Mouse (Mus musculus) adrenal gland (tissue): Measurements from ENCODE around the gene Mbtps2.

Experiments used
- intact Hi-C: fragments of 180-260 bp; cut with DNase I; formaldehyde crosslinking; loops from one replicate; pipeline ENCODE4 v1.15.1; 2025

The Mbtps2 gene

DNA sequence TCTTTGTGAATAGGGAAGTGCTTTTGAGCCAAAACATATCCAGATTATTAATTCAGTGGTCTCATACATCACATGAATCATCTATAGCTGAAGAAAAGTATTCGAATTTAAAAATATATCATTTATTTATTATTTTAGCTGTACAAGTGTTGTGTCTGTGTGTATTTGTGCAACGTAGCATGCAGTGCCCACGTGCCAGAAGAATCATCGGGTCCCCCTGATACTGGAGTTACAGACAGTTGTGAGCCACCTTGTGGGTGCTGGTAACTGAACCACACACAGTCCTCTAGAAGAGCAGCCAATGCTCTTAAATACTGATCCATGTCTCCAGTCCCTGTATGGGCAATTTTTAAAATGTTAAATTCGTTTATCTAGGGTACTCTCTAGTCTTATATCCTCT is 92.1 kb downstream of the Mbtps2 start:
- intact Hi-C loops, result no loop called here

DNA sequence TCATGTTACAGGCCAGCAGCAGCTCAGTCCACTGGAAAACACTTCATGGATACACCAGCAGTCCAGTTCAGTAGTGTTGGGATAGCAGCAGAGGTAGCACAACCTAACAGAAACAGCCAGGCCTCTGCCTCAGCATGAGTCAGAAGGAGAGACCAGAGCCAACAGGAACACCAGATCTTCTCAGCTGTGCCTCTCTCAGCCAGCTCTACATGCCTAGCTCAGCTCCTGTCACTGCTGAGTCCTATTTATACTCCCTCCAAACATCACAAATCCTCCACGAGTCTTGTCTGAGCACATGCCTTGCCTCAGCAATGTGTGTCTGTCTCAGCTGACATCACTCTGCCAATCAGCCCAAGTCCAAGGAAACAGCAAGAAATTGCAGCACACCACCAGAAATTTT is 94.0 kb downstream of the Mbtps2 start:
- intact Hi-C loops, result no loop called here

DNA sequence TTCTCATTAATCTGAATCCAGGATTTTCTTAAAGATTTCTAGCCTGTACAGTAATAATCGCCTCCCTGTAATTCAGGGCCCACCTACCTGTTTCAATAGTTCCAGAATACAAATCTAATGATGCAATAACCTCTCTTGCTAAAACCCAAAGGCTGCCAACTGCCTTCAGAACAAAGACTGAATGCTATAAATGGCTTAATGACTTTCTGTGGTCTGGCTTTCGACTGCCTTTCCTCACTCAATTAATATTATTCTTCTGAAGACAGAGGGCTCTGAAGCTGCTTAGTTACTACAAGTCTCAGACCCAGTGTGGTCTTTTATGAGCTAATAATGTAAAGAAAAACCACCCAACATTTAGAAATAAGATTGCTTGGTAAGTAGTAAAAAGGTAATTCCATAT is 96.6 kb downstream of the Mbtps2 start:
- intact Hi-C loops, result no loop called here

DNA sequence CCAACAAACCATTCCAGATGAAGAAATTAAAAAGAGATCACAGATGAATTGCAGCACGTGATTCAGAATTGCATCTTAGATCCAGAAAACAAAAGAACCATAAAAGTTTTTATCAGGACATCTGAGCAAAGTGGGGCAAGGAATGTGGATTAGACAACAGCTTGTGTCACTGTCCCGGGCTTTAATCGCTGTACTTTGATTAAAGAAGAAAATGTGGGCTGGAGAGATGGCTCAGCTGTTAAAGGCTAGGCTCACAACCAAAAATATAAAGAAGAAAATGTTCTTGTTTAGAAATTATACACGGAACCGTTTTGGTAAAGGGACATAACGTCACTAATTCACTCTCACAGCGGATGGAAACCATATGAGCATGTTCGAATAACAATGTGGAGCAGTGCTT is 98.5 kb downstream of the Mbtps2 start:
- intact Hi-C loops, result no loop called here

DNA sequence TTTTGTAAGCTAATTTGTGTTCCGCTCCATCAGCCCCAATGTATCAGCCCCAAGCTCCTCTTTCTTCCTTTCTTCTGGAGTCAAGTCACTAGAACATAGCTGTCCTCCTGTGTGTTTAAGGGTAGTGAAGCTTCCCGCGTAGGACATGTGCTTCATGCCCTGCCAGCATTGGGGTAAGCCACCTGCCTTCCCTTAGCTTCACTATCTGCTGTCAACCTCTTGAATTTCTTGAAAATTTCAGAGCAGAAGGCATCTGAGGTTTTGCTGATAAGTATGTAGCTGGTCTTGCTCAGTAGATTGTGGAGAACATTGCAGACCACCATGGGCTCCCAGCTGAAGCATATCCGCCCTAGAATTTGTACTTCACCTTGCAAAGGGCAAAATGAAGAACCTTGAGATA is 105.4 kb downstream of the Mbtps2 start:
- intact Hi-C loops, result loop anchor here (5.0 kb wide), 1 partner anchor 114 kb away; no protein-coding TSS in a partner anchor

DNA sequence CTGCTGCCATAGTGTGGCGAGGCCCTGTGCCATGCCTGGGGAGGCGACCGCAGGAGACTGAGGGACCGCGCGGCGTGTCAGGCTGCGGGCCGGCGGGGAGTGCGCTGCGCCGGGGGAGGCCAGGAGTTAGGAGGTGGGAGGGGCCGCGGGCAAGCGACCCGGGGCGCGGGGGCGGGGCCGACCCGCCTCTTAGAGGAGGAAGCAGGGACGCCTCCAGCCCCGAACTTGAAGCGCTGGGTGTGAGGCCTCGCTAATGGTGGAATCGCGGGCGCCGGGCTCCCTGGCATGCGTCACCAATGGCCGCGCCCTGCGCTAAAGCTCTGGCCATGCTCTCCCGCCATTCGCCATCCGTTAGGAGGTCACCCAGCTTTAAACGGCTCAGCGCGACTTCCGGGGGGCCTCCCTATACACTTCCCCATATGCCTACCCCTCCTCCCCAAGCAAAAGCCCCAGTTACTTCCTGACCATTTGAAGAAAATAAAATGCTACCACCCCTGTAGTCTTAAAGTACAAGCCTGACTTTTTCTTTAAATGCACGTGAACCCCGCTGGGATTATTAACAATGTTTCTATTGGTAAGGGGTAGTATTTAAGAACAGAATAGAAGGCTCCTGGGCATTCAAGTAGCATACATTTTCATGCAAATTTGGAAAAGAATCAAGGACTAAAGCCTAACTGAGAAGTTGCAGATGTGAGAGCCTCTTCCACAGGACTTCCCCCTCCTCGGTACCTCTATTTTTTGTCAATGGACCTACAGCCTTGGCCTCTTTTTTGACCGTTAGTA is 106.4 kb downstream of the Mbtps2 start, which contains the start of gene Sms:
Gene Sms (minus strand): TSS at position 344 of the 783 bp plus-strand sequence.
- intact Hi-C loops, result loop anchor here (5.0 kb wide), 1 partner anchor 115 kb away; no protein-coding TSS in a partner anchor

DNA sequence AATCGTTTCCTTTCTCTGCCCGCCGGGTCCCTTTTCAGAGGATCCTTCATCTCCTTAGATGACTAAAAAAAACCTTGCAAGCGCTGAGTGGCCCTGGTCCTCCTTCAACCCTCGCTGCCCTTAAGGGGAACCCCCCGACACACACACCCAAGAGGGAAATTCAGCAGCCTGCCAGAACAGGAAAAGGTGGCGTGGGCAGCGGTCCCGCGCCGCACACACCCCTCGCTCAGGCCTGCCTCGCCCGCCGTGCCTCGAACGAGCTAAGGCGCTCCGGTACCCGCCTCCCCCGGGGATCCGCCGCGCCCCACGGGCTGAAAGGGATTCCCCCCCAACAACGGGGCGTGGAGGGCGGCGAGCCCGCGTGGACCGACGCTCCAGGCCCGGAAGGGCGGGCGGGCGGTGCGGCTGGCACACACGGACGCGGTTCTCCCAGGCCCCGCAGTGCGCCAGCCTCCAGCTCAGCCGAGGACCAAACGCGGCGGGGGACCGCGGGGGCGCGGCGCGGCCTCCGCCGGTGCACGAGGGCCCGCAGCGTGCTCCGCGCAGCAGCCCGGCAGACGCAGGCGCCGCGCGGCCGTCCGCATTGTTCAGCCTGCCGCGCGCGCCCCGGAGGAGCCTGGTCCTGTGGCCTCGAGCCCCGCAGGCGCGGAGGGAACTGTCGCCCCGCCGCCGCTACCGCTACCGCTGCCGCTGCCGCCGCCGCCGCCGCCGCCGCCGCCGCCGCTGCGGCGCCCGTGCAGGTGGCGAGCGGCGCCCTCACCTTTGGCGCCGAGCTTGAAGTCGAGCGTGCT is 107.2 kb downstream of the Mbtps2 start:
- intact Hi-C loops, result loop anchor here (5.0 kb wide), 1 partner anchor 116 kb away; no protein-coding TSS in a partner anchor

DNA sequence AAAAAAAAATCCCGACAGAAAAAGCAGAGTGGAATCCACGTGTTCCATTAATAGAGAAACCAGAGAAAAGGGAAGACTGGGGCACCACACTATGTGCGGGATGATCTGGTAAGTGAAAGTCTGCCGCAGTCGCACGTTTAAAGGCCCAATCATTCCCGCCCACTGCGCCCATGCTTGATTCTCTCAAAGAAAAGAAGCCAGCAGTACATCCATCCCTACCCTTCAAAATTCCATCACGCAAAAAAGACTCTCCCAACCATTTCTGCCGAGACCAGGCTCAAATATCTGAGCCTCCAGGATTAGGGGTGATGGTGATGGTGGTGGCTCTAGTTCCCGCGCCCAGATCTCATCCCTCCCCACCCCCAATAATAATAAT is 107.8 kb downstream of the Mbtps2 start:
- intact Hi-C loops, result loop anchor here (5.0 kb wide), 1 partner anchor 117 kb away; no protein-coding TSS in a partner anchor

DNA sequence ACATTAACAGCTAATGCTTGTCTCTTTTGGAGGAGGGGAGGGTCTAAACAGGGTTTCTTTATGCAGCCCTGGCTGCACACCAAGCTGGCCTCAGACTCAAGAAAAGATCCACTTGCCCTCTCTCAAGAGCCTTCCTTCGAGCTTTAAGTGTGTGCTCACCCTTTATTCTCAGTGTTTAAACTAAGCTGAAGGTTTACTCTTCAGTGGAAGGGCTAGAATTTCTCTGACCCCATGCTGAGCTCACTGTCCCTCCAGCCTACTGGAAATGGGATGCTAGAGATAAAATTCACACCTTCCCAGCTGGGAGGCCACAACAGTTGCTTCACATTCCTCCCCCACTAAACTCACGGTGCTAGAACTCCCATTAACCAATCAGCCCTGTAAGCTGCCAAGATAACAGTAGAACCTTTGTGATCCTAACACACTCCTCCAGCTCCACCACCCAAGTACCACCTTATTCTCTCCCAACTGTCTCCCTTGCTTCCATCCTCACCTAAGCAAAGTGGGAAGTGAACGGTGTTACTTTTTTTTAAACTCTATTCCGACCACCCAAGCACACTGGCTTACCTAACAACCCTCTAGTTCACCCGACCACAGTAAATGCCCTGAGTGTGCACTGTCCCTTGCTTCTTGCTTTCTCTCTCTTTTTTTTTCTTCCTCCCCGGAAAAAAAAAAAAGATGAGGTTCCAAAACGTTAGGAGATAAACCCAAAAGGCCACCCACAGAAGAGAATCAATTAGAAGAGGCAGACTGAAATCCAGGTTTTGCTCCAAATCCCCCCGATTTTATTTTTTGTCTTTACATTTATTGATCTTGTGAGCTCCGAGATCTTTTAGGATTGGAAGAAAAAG is 108.4 kb downstream of the Mbtps2 start:
- intact Hi-C loops, result loop anchor here (5.0 kb wide), 1 partner anchor 117 kb away; no protein-coding TSS in a partner anchor

DNA sequence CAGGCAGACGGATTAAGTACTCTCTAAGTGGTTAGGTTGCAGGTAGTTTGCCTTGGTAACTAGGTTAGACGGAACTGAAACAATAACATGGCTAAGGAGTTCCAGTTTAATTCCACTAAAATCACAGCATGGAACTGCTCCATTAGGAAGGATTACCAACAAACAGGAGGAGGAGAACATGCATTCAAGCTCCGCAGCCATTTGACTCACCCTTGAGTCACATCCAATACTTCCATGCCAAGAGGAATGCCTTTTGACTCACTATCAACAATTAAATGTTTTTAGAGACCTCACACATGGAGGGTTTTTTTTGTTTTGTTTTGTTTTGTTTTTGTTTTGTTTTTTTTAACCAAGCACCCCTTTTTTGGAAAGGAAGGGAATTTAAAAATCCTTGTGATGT is 109.7 kb downstream of the Mbtps2 start:
- intact Hi-C loops, result no loop called here

DNA sequence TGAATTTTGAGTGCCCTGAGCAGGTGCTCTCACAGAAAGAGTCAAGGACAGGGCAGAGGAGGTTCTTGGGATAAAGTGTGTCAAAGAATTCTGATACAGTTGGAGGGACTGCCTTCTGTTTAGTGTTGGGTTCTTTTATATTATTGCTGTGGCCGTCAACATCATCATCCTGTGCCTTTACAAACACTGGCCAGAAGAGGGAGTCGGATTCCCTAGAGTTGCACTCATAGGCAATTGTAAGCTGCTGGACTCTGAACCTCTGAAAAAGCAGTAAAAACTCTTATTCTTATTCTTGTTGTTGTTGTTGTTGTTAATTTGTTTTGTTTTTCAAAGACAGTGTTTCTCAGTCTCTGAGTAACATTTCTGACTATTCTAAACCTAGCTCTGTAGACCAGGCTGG is 111.8 kb downstream of the Mbtps2 start:
- intact Hi-C loops, result no loop called here
